Comparison of ENCODE assay signal across 33 mouse cellular contexts in genomic region chr2:44464631-44465030, GRCm38 (mm10).
DNase-seq lines count a peak whose midpoint lies in the region; ATAC-seq and TF ChIP-seq lines count a peak whose summit lies in the region.
"Had no signal": no experiment of that assay in that cellular context is flagged by ENCODE, and none has a peak within 500 bp of the region (broad histone marks: within the 10 kb centered on the region; RNA-seq: fewer than 3 reads in every experiment).

No protein-coding gene starts in this region.

- H3K4me1 ChIP-seq in neural tube, embryonic 15.5 days: peaks cover 7% of the 10 kb centered on the region; the same call in 1 of the 2 replicates
- H3K4me1 ChIP-seq: heart, embryonic 15.5 days; kidney, embryonic 15.5 days; limb, embryonic 10.5 days; limb, embryonic 15.5 days; liver, embryonic 13.5 days; megakaryocyte, embryonic 14.5 days had no signal

- no peak for TF ChIP-seq CTCF in brain, embryonic 14.5 days (IDR thresholded peaks at IDR 0.05; ENCODE audit: borderline replicate concordance, extremely low read depth, insufficient read depth, insufficient read length)

- H3K27me3 ChIP-seq in neural tube, embryonic 15.5 days (replicated peaks): no peaks in the 10 kb centered on the region
- H3K27me3 ChIP-seq: forebrain, embryonic 13.5 days; heart, embryonic 15.5 days; kidney, embryonic 15.5 days; limb, embryonic 15.5 days; liver, embryonic 13.5 days; midbrain, embryonic 13.5 days had no signal

- no peak overlapping the region for H3K9ac ChIP-seq in neural tube, embryonic 15.5 days (replicated peaks)
- H3K9ac ChIP-seq: forebrain, embryonic 13.5 days; heart, embryonic 15.5 days; hindbrain, embryonic 14.5 days; kidney, embryonic 15.5 days; limb, embryonic 15.5 days; liver, embryonic 13.5 days; midbrain, embryonic 13.5 days had no signal

- WGBS in neural tube, embryonic 15.5 days: 83% methylated on average over 7 of the region's 7 CpGs

- no peak overlapping the region for H3K4me2 ChIP-seq in neural tube, embryonic 15.5 days
- H3K4me2 ChIP-seq: forebrain, embryonic 13.5 days; heart, embryonic 15.5 days; hindbrain, embryonic 14.5 days; kidney, embryonic 15.5 days; limb, embryonic 15.5 days; liver, embryonic 13.5 days; midbrain, embryonic 13.5 days had no signal

- no peak overlapping the region for H3K4me3 ChIP-seq in neural tube, embryonic 15.5 days (replicated peaks)
- H3K4me3 ChIP-seq: forebrain, embryonic 13.5 days; heart, embryonic 10.5 days; heart, embryonic 15.5 days; kidney, embryonic 15.5 days; layer of hippocampus, adult 2 months; limb, embryonic 10.5 days; limb, embryonic 15.5 days; liver, embryonic 13.5 days; megakaryocyte, embryonic 14.5 days; midbrain, embryonic 13.5 days had no signal

- H3K9me3 ChIP-seq in neural tube, embryonic 15.5 days (replicated peaks): no peaks in the 10 kb centered on the region
- H3K9me3 ChIP-seq: forebrain, embryonic 13.5 days; G1E; heart, embryonic 10.5 days; heart, embryonic 15.5 days; kidney, embryonic 15.5 days; limb, embryonic 10.5 days; limb, embryonic 15.5 days; liver, embryonic 13.5 days; midbrain, embryonic 13.5 days had no signal

- H3K36me3 ChIP-seq in neural tube, embryonic 15.5 days: no peaks in the 10 kb centered on the region
- H3K36me3 ChIP-seq: G1E; heart, embryonic 10.5 days; heart, embryonic 15.5 days; kidney, embryonic 15.5 days; limb, embryonic 10.5 days; limb, embryonic 15.5 days; liver, embryonic 13.5 days; midbrain, embryonic 13.5 days had no signal

- TF ChIP-seq POLR2A in brain, embryonic 14.5 days (IDR thresholded peaks at IDR 0.05; ENCODE audit: borderline replicate concordance, extremely low read depth, insufficient read depth, insufficient read length, poor library complexity, severe bottlenecking): no peak

- ATAC-seq in neural tube, embryonic 15.5 days (ENCODE audit: low FRiP score): no peak
- ATAC-seq: forebrain, embryonic 13.5 days; lung, postnatal 0 days; midbrain, embryonic 13.5 days had no signal

- peak; percentile 35 for DNase-seq in heart, adult 11 months
- no peak for DNase-seq in heart, postnatal 4 days
- peak; percentile 32 for DNase-seq in brain, embryonic 14.5 days (ENCODE audit: low read depth)
- DNase-seq in cerebellum, adult 8-10 months: peak; percentile 10
- peak; percentile 25 to 45 for DNase-seq in cerebellum, postnatal 25 days
- DNase-seq in layer of hippocampus, adult 9-11 months: no peak
- DNase-seq in adrenal gland, adult (ENCODE audit: inconsistent age in 2 of 2, low spot score in 1 of 2): no peak
- DNase-seq: adrenal gland, postnatal 10 days; gastrocnemius, postnatal 10 days; heart, postnatal 36 days; kidney, adult 18-20 months; kidney, postnatal 36 days; liver, embryonic 13.5 days; lung, adult 18-20 months; lung, postnatal 4 days; right cerebral cortex, postnatal 25 days; spleen, adult 18-20 months; thymus, adult 2 months; thymus, postnatal 36 days had no signal

- no peak overlapping the region for H3K27ac ChIP-seq in neural tube, embryonic 15.5 days (replicated peaks)
- H3K27ac ChIP-seq: forebrain, embryonic 13.5 days; heart, embryonic 10.5 days; heart, embryonic 15.5 days; hindbrain, embryonic 14.5 days; kidney, embryonic 15.5 days; layer of hippocampus, adult 2 months; limb, embryonic 10.5 days; limb, embryonic 15.5 days; liver, embryonic 13.5 days; midbrain, embryonic 13.5 days; stomach, postnatal 0 days had no signal

Comparison
In these comparisons a context has a peak if more than half of its experiments do, and no peak if none do; other contexts are left out.
1. DNase-seq: peak in heart, adult 11 months (single experiment), brain, embryonic 14.5 days (single experiment), cerebellum, adult 8-10 months (single experiment) and cerebellum, postnatal 25 days (2 of 2); none in heart, postnatal 4 days (single experiment), layer of hippocampus, adult 9-11 months (single experiment) and adrenal gland, adult (0 of 2).